Comparison of ENCODE assay signal across 8 mouse cellular contexts in the genomic region with DNA sequence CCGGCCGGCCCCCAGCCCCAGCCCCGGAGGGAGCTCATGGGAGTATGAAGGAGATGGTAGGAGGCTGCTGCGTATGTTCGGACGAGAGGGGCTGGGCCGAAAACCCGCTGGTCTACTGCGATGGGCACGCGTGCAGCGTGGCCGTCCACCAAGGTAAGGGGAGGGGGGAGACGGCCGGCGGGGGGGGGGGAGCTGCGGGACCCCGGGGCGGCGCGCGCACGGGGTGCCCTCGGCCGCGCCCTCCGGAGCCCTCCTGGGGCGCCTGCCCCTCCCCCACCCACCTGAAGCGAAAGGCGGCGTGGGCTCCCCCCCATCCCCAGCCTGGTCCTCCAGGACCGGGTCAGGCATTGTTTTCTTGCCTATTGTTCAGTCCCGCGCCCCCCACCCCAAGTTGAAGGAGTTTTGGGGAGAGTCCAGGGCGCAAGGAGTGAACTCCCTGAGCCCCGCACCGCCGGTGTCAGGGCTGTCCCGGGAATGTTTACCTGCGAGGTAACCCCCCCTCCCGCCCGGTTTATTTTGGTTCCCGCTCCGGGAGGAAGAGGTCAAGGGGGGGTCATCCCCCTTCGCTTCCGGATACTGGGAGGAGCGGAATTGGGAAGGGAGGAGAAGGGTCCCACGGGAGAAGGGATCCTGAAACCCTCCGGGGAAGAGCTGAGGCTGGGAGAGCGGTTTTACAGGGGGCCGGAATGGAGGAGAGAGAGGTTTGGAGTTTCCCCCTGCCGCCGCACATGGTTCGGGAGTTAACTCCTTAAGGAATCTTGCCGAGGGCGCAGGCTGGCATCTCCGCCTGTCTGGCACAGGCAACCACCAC. TPM values are rescaled to one million over a fixed set of nuclear protein-coding genes. Genes with fewer than 3 reads are reported as not detected.
DNase-seq lines count a peak whose midpoint lies in the region; ATAC-seq and TF ChIP-seq lines count a peak whose summit lies in the region.

No protein-coding gene starts in this region.

- H3K27me3 ChIP-seq in cerebellum, adult 2 months (ENCODE audit: control insufficient read depth, insufficient read depth, low read length) = no peaks in the 10 kb centered on the region
- H3K27me3 ChIP-seq in lung, embryonic 16.5 days (ENCODE audit: control insufficient read depth, insufficient read depth, low read depth, low read length) = peaks cover 7% of the 10 kb centered on the region
- no peaks in the 10 kb centered on the region for H3K27me3 ChIP-seq in stomach, embryonic 16.5 days (ENCODE audit: control insufficient read depth, insufficient read depth, low read length)

- WGBS in cerebellum, adult 2 months = 1% methylated on average over 35 of the region's 57 CpGs
- WGBS in lung, embryonic 16.5 days = 0% methylated on average over 33 of the region's 57 CpGs
- WGBS in stomach, embryonic 16.5 days = under 1% methylated on average over 49 of the region's 57 CpGs

- peak; percentile 21 for ATAC-seq in lung, embryonic 16.5 days (ENCODE audit: low read depth)
- ATAC-seq in stomach, embryonic 16.5 days (ENCODE audit: insufficient read depth, low FRiP score) = no peak

- H3K4me1 ChIP-seq in cerebellum, adult 2 months (ENCODE audit: control insufficient read depth, insufficient read depth, low read length) = peaks cover 21% of the 10 kb centered on the region
- peaks cover 40% of the 10 kb centered on the region for H3K4me1 ChIP-seq in lung, embryonic 16.5 days (replicated peaks; ENCODE audit: control insufficient read depth, insufficient read depth, low read length)
- peaks cover 31% of the 10 kb centered on the region for H3K4me1 ChIP-seq in stomach, embryonic 16.5 days (ENCODE audit: control insufficient read depth, insufficient read depth, low read length)

- intact Hi-C loops in gastrocnemius, adult 2 months (cut with DNase I) = loop anchor here (2.0 kb wide), 1 partner anchor 21 kb away; the partner anchor contains the start of gene Cisd3

- peak; percentile 69 for DNase-seq in gastrocnemius, adult 2 months
- DNase-seq in gastrocnemius, postnatal 4 days (ENCODE audit: low spot score in 2 of 2) = no peak
- peak; percentile 60 to 65 for DNase-seq in cerebellum, adult 2 months
- DNase-seq in gastrocnemius, postnatal 25 days = peak; percentile 58
- peak; percentile 56 for DNase-seq in kidney, adult 11 months
- DNase-seq in ovary, adult 18-20 months (ENCODE audit: low spot score) = no peak

- no peak for TF ChIP-seq CTCF in gastrocnemius, adult 2 months (IDR thresholded peaks at IDR 0.05)
- TF ChIP-seq CTCF in cerebellum, adult 2 months (IDR thresholded peaks at IDR 0.05; ENCODE audit: borderline replicate concordance, insufficient read depth, low read depth, low read length) = no peak

- peak overlapping the region; percentile 92 for H3K27ac ChIP-seq in gastrocnemius, adult 2 months
- H3K27ac ChIP-seq in cerebellum, adult 2 months (ENCODE audit: insufficient read depth, low read length) = peak overlapping the region; percentile 29
- H3K27ac ChIP-seq in lung, embryonic 16.5 days (ENCODE audit: low read length) = peak overlapping the region; percentile 98
- peak overlapping the region; percentile 94 for H3K27ac ChIP-seq in stomach, embryonic 16.5 days (ENCODE audit: low read length)

- H3K9me3 ChIP-seq in lung, embryonic 16.5 days (ENCODE audit: control insufficient read depth, low read length) = no peaks in the 10 kb centered on the region
- no peaks in the 10 kb centered on the region for H3K9me3 ChIP-seq in stomach, embryonic 16.5 days (replicated peaks; ENCODE audit: control insufficient read depth, low read length)

- peak overlapping the region; percentile 87 for H3K4me3 ChIP-seq in gastrocnemius, adult 2 months
- H3K4me3 ChIP-seq in cerebellum, adult 2 months (replicated peaks; ENCODE audit: insufficient read depth, low read depth, low read length) = peak overlapping the region; percentile 91
- peak overlapping the region; percentile 87 for H3K4me3 ChIP-seq in lung, embryonic 16.5 days (ENCODE audit: low read length)
- H3K4me3 ChIP-seq in stomach, embryonic 16.5 days (replicated peaks; ENCODE audit: low read length) = peak overlapping the region; percentile 86

- TF ChIP-seq POLR2A in cerebellum, adult 2 months (IDR thresholded peaks at IDR 0.05; ENCODE audit: borderline replicate concordance, insufficient read depth, low read length) = no peak

- peak overlapping the region; percentile 74 for H3K4me2 ChIP-seq in lung, embryonic 16.5 days (ENCODE audit: low read depth, low read length)
- peak overlapping the region; percentile 94 for H3K4me2 ChIP-seq in stomach, embryonic 16.5 days (ENCODE audit: low read depth, low read length)

- H3K9ac ChIP-seq in lung, embryonic 16.5 days (ENCODE audit: low read length) = peak overlapping the region; percentile 87
- H3K9ac ChIP-seq in stomach, embryonic 16.5 days (ENCODE audit: low read length) = peak overlapping the region; percentile 92

- peaks cover 24% of the 10 kb centered on the region for H3K36me3 ChIP-seq in lung, embryonic 16.5 days (ENCODE audit: control insufficient read depth, insufficient read depth, low read length)
- peaks cover 14% of the 10 kb centered on the region for H3K36me3 ChIP-seq in stomach, embryonic 16.5 days (ENCODE audit: control insufficient read depth, insufficient read depth, low read length)

RNA-seq across cellular contexts. Expression of gene Mllt6, which starts 0.5 kb away (rescaled TPM):
- total RNA-seq in gastrocnemius, adult 2 months (2021) = 10 to 100 TPM; 41.9 to 54.7 TPM
- 10 to 100 TPM; 30.8 to 32.1 TPM for total RNA-seq in gastrocnemius, postnatal 4 days (2021)
- 68.4 and 69.3 TPM in 2 replicates for polyA plus RNA-seq in cerebellum, adult 2 months (2012; rRNA removed)
- 10 to 100 TPM; 33.0 to 40.5 TPM for total RNA-seq in gastrocnemius, postnatal 25 days (2021)
- polyA plus RNA-seq in lung, embryonic 16.5 days (2015; fragmentation: Nextera tagmentation; extraction: Ambion mirVana) = 3.4 and 4.0 TPM in 2 replicates
- polyA plus RNA-seq in stomach, embryonic 16.5 days (2015; fragmentation: Nextera tagmentation; extraction: Ambion mirVana) = 1.9 and 2.5 TPM in 2 replicates

RNA-seq across cellular contexts. Expression of gene Cisd3, which starts 21.9 kb away (rescaled TPM):
- 100 to 1,000 TPM in 1 of 2 experiments, 10 to 100 TPM in 1; 96.2 to 111 TPM for total RNA-seq in gastrocnemius, adult 2 months (2021)
- total RNA-seq in gastrocnemius, postnatal 4 days (2021) = 10 to 100 TPM; 65.5 to 72.0 TPM
- polyA plus RNA-seq in cerebellum, adult 2 months (2012; rRNA removed) = 70.2 and 72.2 TPM in 2 replicates
- total RNA-seq in gastrocnemius, postnatal 25 days (2021) = 100 to 1,000 TPM; 109 to 113 TPM
- 57.5 and 66.6 TPM in 2 replicates for polyA plus RNA-seq in lung, embryonic 16.5 days (2015; fragmentation: Nextera tagmentation; extraction: Ambion mirVana)
- 34.2 and 35.1 TPM in 2 replicates for polyA plus RNA-seq in stomach, embryonic 16.5 days (2015; fragmentation: Nextera tagmentation; extraction: Ambion mirVana)

RNA-seq across cellular contexts. Expression of gene Epop, which starts 34.2 kb away (rescaled TPM):
- 1 to 10 TPM in 1 of 2 experiments, under 1 TPM in 1; 0.98 to 1.5 TPM for total RNA-seq in gastrocnemius, adult 2 months (2021)
- under 1 TPM; 0.47 to 0.76 TPM for total RNA-seq in gastrocnemius, postnatal 4 days (2021)
- polyA plus RNA-seq in cerebellum, adult 2 months (2012; rRNA removed) = 4.1 and 5.4 TPM in 2 replicates
- 1 to 10 TPM; 1.2 to 1.6 TPM for total RNA-seq in gastrocnemius, postnatal 25 days (2021)
- polyA plus RNA-seq in lung, embryonic 16.5 days (2015; fragmentation: Nextera tagmentation; extraction: Ambion mirVana) = 1.1 and 2.1 TPM in 2 replicates
- polyA plus RNA-seq in stomach, embryonic 16.5 days (2015; fragmentation: Nextera tagmentation; extraction: Ambion mirVana) = 0.41 and 0.77 TPM in 2 replicates

RNA-seq across cellular contexts. Expression of gene Pcgf2, which starts 36.6 kb away (rescaled TPM):
- 1 to 10 TPM; 1.7 to 2.9 TPM for total RNA-seq in gastrocnemius, adult 2 months (2021)
- 10 to 100 TPM; 27.3 to 33.0 TPM for total RNA-seq in gastrocnemius, postnatal 4 days (2021)
- polyA plus RNA-seq in cerebellum, adult 2 months (2012; rRNA removed) = 54.3 and 59.5 TPM in 2 replicates
- 1 to 10 TPM; 2.4 to 3.3 TPM for total RNA-seq in gastrocnemius, postnatal 25 days (2021)
- 16.2 and 16.5 TPM in 2 replicates for polyA plus RNA-seq in lung, embryonic 16.5 days (2015; fragmentation: Nextera tagmentation; extraction: Ambion mirVana)
- 8.9 and 9.4 TPM in 2 replicates for polyA plus RNA-seq in stomach, embryonic 16.5 days (2015; fragmentation: Nextera tagmentation; extraction: Ambion mirVana)

RNA-seq across cellular contexts. Expression of gene Psmb3, which starts 39.5 kb away (rescaled TPM):
- 100 to 1,000 TPM; 141 to 159 TPM for total RNA-seq in gastrocnemius, adult 2 months (2021)
- total RNA-seq in gastrocnemius, postnatal 4 days (2021) = 100 to 1,000 TPM; 203 to 227 TPM
- 291 and 295 TPM in 2 replicates for polyA plus RNA-seq in cerebellum, adult 2 months (2012; rRNA removed)
- 100 to 1,000 TPM; 128 TPM for total RNA-seq in gastrocnemius, postnatal 25 days (2021)
- 430 and 457 TPM in 2 replicates for polyA plus RNA-seq in lung, embryonic 16.5 days (2015; fragmentation: Nextera tagmentation; extraction: Ambion mirVana)
- polyA plus RNA-seq in stomach, embryonic 16.5 days (2015; fragmentation: Nextera tagmentation; extraction: Ambion mirVana) = 363 and 373 TPM in 2 replicates

Comparison
In these comparisons a context has a peak if more than half of its experiments do, and no peak if none do; other contexts are left out.
1. DNase-seq: peak in gastrocnemius, adult 2 months (single experiment), cerebellum, adult 2 months (2 of 2), gastrocnemius, postnatal 25 days (single experiment) and kidney, adult 11 months (single experiment); none in gastrocnemius, postnatal 4 days (0 of 2) and ovary, adult 18-20 months (single experiment).
2. H3K27ac ChIP-seq: peak in every context shown above with its lines; median percentile 98 in lung, embryonic 16.5 days; 94 in stomach, embryonic 16.5 days; 92 in gastrocnemius, adult 2 months; 29 in cerebellum, adult 2 months.
3. Peak in every context shown above with its lines, with median percentiles within 50 percentile points of each other: H3K4me3 ChIP-seq.